Mouse (Mus musculus) heart, adult 18-20 months (tissue): ENCODE results near the gene Cd59b. TPM values are rescaled to one million over a fixed set of nuclear protein-coding genes. Genes with fewer than 3 reads are reported as not detected.
"Not testable (repeated sequence)": the region's sequence is repeated elsewhere in the genome, so short reads cannot be mapped to it uniquely, and the experiment has no call there.

Experiments
- DNase-seq, 2 experiments: peaks; one replicate each; pipeline ENCODE4 v3.0.0; 2021 to 2022; ENCODE audit warnings: mixed read lengths in 1 of 2
- total RNA-seq, 2 experiments: library from RNA; stranded (reverse); gene quantifications; 2 replicates each; pipeline ENCODE4 v1.2.3; 2021

The Cd59b gene
- total RNA-seq, 2 experiments from 2014 or later, result 2.9 to 3.7 TPM

GRCm38 (mm10) chr2:104065526-104065925, 4.1 kb upstream of the Cd59b start, which contains the start of gene Gm10912:
Gene Gm10912, plus strand, starts transcription at chr2:104065826.
- not testable (repeated sequence) for DNase-seq

- DNase-seq, result not testable (repeated sequence)
Measured at GRCm38 (mm10) chr2:104068450-104068849, 1.2 kb upstream of the Cd59b start, which contains the start of gene Gm10799. Gene Gm10799, minus strand, starts transcription at chr2:104068550.

GRCm38 (mm10) chr2:104078285-104078684, 8.6 kb downstream of the Cd59b start:
- DNase-seq, result not testable (repeated sequence)

GRCm38 (mm10) chr2:104081436-104082050, 11.9 kb downstream of the Cd59b start:
- not testable (repeated sequence) for DNase-seq

- DNase-seq, result no peak
Measured at GRCm38 (mm10) chr2:104082474-104082873, 12.8 kb downstream of the Cd59b start.

- DNase-seq, result not testable (repeated sequence)
Measured at GRCm38 (mm10) chr2:104084027-104084426, 14.4 kb downstream of the Cd59b start.

- not testable (repeated sequence) for DNase-seq
Measured at GRCm38 (mm10) chr2:104087562-104087961, 17.9 kb downstream of the Cd59b start.

- DNase-seq, result no peak
Measured at GRCm38 (mm10) chr2:104093305-104093704, 23.7 kb downstream of the Cd59b start.

GRCm38 (mm10) chr2:104095741-104096213, 26.1 kb downstream of the Cd59b start, which contains the start of gene Cd59a:
Gene Cd59a, plus strand, starts transcription at chr2:104095801.
- peak; percentile 93 for DNase-seq

- no peak for DNase-seq
Measured at GRCm38 (mm10) chr2:104096256-104096655, 26.6 kb downstream of the Cd59b start.

GRCm38 (mm10) chr2:104096796-104097195, 27.1 kb downstream of the Cd59b start:
- not testable (repeated sequence) for DNase-seq

GRCm38 (mm10) chr2:104097396-104097795, 27.7 kb downstream of the Cd59b start:
- not testable (repeated sequence) for DNase-seq

GRCm38 (mm10) chr2:104098529-104099230, 29.0 kb downstream of the Cd59b start:
- DNase-seq, result no peak

GRCm38 (mm10) chr2:104099231-104099585, 29.6 kb downstream of the Cd59b start:
- DNase-seq, result no peak

- no peak for DNase-seq
Measured at GRCm38 (mm10) chr2:104099946-104100345, 30.3 kb downstream of the Cd59b start.

GRCm38 (mm10) chr2:104104800-104105199, 35.2 kb downstream of the Cd59b start:
- DNase-seq, result no peak

GRCm38 (mm10) chr2:104109021-104109420, 39.4 kb downstream of the Cd59b start:
- not testable (repeated sequence) for DNase-seq

- no peak for DNase-seq
Measured at GRCm38 (mm10) chr2:104109528-104109927, 39.9 kb downstream of the Cd59b start.

GRCm38 (mm10) chr2:104110031-104110430, 40.4 kb downstream of the Cd59b start:
- no peak for DNase-seq

GRCm38 (mm10) chr2:104111170-104111797, 41.6 kb downstream of the Cd59b start:
- not testable (repeated sequence) for DNase-seq

GRCm38 (mm10) chr2:104113563-104113962, 43.9 kb downstream of the Cd59b start:
- not testable (repeated sequence) for DNase-seq

- DNase-seq, result no peak
Measured at GRCm38 (mm10) chr2:104114898-104115297, 45.2 kb downstream of the Cd59b start.

- DNase-seq, result not testable (repeated sequence)
Measured at GRCm38 (mm10) chr2:104117173-104117572, 47.5 kb downstream of the Cd59b start.
